Comparison of ENCODE assay signal across 9 mouse cellular contexts in genomic region chr4:33589207-33589606, GRCm38 (mm10).
DNase-seq lines count a peak whose midpoint lies in the region; ATAC-seq lines count a peak whose summit lies in the region.
"Had no signal": no experiment of that assay in that cellular context is flagged by ENCODE, and none has a peak within 500 bp of the region (broad histone marks: within the 10 kb centered on the region; RNA-seq: fewer than 3 reads in every experiment).

No protein-coding gene starts in this region.

- H3K4me3 ChIP-seq in forebrain, embryonic 14.5 days (ENCODE audit: low read depth, low read length), result no peak overlapping the region
- no peak overlapping the region for H3K4me3 ChIP-seq in midbrain, embryonic 14.5 days (replicated peaks; ENCODE audit: low read depth, low read length)

- H3K27me3 ChIP-seq in forebrain, embryonic 14.5 days (replicated peaks; ENCODE audit: control insufficient read depth, insufficient read depth, low read length), result no peaks in the 10 kb centered on the region
- H3K27me3 ChIP-seq in midbrain, embryonic 14.5 days (ENCODE audit: control insufficient read depth, insufficient read depth, low read length), result no peaks in the 10 kb centered on the region; the same call in 1 of the 2 replicates

- H3K4me1 ChIP-seq in forebrain, embryonic 14.5 days (ENCODE audit: control insufficient read depth, insufficient read depth, low read length), result peaks cover 8% of the 10 kb centered on the region; the same call in 1 of the 2 replicates
- peaks cover 19% of the 10 kb centered on the region for H3K4me1 ChIP-seq in midbrain, embryonic 14.5 days (ENCODE audit: control insufficient read depth, insufficient read depth, low read length)

- no peaks in the 10 kb centered on the region for H3K36me3 ChIP-seq in forebrain, embryonic 14.5 days (ENCODE audit: control insufficient read depth, insufficient read depth, low read length)
- H3K36me3 ChIP-seq in midbrain, embryonic 14.5 days (ENCODE audit: control insufficient read depth, insufficient read depth, low read length), result no peaks in the 10 kb centered on the region

- no peak overlapping the region for H3K27ac ChIP-seq in forebrain, embryonic 14.5 days (ENCODE audit: low read depth, low read length)
- no peak overlapping the region for H3K27ac ChIP-seq in midbrain, embryonic 14.5 days (replicated peaks; ENCODE audit: low read depth, low read length)

- peak overlapping the region; percentile 10; the same call in 1 of the 2 replicates for H3K9ac ChIP-seq in forebrain, embryonic 14.5 days (ENCODE audit: low read length)
- H3K9ac ChIP-seq in midbrain, embryonic 14.5 days (replicated peaks; ENCODE audit: low read length), result no peak overlapping the region; the same call in 1 of the 2 replicates

- H3K4me2 ChIP-seq in forebrain, embryonic 14.5 days (ENCODE audit: low read length), result peak overlapping the region; percentile 12; the same call in 1 of the 2 replicates
- peak overlapping the region; percentile 40 for H3K4me2 ChIP-seq in midbrain, embryonic 14.5 days (ENCODE audit: low read length)

- peak; percentile 4 to 29 for DNase-seq in adrenal gland, postnatal 36 days
- no peak for DNase-seq in adrenal gland, postnatal 25 days
- peak; percentile 80 for DNase-seq in brain, adult 2 months (ENCODE audit: low read depth, low spot score)
- peak; percentile 47 for DNase-seq in forebrain, embryonic 14.5 days (ENCODE audit: low spot score)
- DNase-seq in midbrain, embryonic 14.5 days, result peak; percentile 65
- no peak for DNase-seq in gastrocnemius, postnatal 10 days
- DNase-seq in testis, postnatal 14 days (ENCODE audit: low spot score), result no peak
- DNase-seq in frontal cortex, adult 2 months (ENCODE audit: extremely low spot score in 1 of 2, low spot score in 1 of 2), result no peak
- DNase-seq: right cerebral cortex, postnatal 4 days had no signal

- no peaks in the 10 kb centered on the region for H3K9me3 ChIP-seq in forebrain, embryonic 14.5 days (replicated peaks; ENCODE audit: control insufficient read depth, low read length)
- H3K9me3 ChIP-seq in midbrain, embryonic 14.5 days (ENCODE audit: control insufficient read depth, low read length), result no peaks in the 10 kb centered on the region; the same call in 1 of the 2 replicates

- WGBS in forebrain, embryonic 14.5 days, result 2% methylated on average over 7 of the region's 8 CpGs
- WGBS in midbrain, embryonic 14.5 days, result 2% methylated on average over 8 of the region's 8 CpGs

- peak; percentile 45 for ATAC-seq in forebrain, embryonic 14.5 days
- 0 out of 2 replicates have a peak, but pooled peaks have one; percentile 44 for ATAC-seq in midbrain, embryonic 14.5 days (ENCODE audit: low FRiP score, low TSS enrichment)

Comparison
In these comparisons a context has a peak if more than half of its experiments do, and no peak if none do; other contexts are left out.
1. DNase-seq: peak in adrenal gland, postnatal 36 days (2 of 2), brain, adult 2 months (single experiment), forebrain, embryonic 14.5 days (single experiment) and midbrain, embryonic 14.5 days (single experiment); none in adrenal gland, postnatal 25 days (single experiment), gastrocnemius, postnatal 10 days (single experiment), testis, postnatal 14 days (single experiment) and frontal cortex, adult 2 months (0 of 2).